Mouse (Mus musculus): ENCODE data around the gene Smarca1. TPM values are rescaled to one million over a fixed set of nuclear protein-coding genes. Genes with fewer than 3 reads are reported as not detected.

Smarca1 gene
- total RNA-seq, 2 experiments from 2014 or later: 2.3 to 3.0 TPM

GRCm38 (mm10) chrX:47833431-47833830 lies 59.3 kb downstream of the Smarca1 start:
- no peak for DNase-seq
- intact Hi-C loops (cut with DNase I; ENCODE audit: low total_unique reads): no loop called here

- intact Hi-C loops (cut with DNase I; ENCODE audit: low total_unique reads): no loop called here
- no peak for DNase-seq
Measured at GRCm38 (mm10) chrX:47820566-47820965, 72.2 kb downstream of the Smarca1 start.

GRCm38 (mm10) chrX:47808717-47809116 lies 84.1 kb downstream of the Smarca1 start:
- no peak for DNase-seq
- intact Hi-C loops (cut with DNase I; ENCODE audit: low total_unique reads): no loop called here

- intact Hi-C loops (cut with DNase I; ENCODE audit: low total_unique reads): no loop called here
- no peak for DNase-seq
Measured at GRCm38 (mm10) chrX:47764440-47764839, 128.3 kb downstream of the Smarca1 start.

GRCm38 (mm10) chrX:47760212-47760611 lies 132.6 kb downstream of the Smarca1 start:
- DNase-seq: no peak
- intact Hi-C loops (cut with DNase I; ENCODE audit: low total_unique reads): no loop called here

Other genes starting within 250 kb of the Smarca1 start
- 10 to 100 TPM in 1 of 2 experiments, 1 to 10 TPM in 1; 6.8 to 13.5 TPM for gene Ocrl, start 19.4 kb upstream of the Smarca1 start, total RNA-seq (2021)
- gene Apln, start 141.9 kb upstream of the Smarca1 start, total RNA-seq (2021): 10 to 100 TPM in 1 of 2 experiments, 1 to 10 TPM in 1; 9.1 to 16.8 TPM
- 1 to 10 TPM in 1 of 2 experiments, under 1 TPM in 1; 0.49 to 1.7 TPM for gene Xpnpep2, start 215.8 kb upstream of the Smarca1 start, total RNA-seq (2021)